Mouse (Mus musculus): ENCODE results near the gene Nfix. TPM values are rescaled to one million over a fixed set of nuclear protein-coding genes. Genes with fewer than 3 reads are reported as not detected.

Gene Nfix
- total RNA-seq, 1 experiment, result 0.89 TPM

- Histone ChIP-seq H3K4me1 (ENCODE audit: control insufficient read depth in 2 of 2, insufficient read depth in 2 of 2, low read length in 2 of 2, poor library complexity in 1 of 2) (peaks cover 2 to 5% of the 10 kb centered on the region in 2 experiments; a peak in 1 of 4 replicates), H3K9me3 (ENCODE audit: control insufficient read depth, insufficient read depth, low read depth, low read length) (no peaks in the 10 kb centered on the region), H3K36me3 (ENCODE audit: control insufficient read depth, insufficient read depth, low read length, poor library complexity, severe bottlenecking) (peaks cover 53% of the 10 kb centered on the region), H3K9ac (ENCODE audit: insufficient read depth, low read depth, low read length, poor library complexity, severe bottlenecking) (no peak overlapping the region), H3K27ac (ENCODE audit: insufficient read depth, low read depth, low read length, poor library complexity, severe bottlenecking) (no peak overlapping the region), H3K4me3 (ENCODE audit: insufficient read depth in 1 of 2, low read depth in 1 of 2, low read length in 2 of 2, poor library complexity in 1 of 2, severe bottlenecking in 1 of 2) (no peak overlapping the region)
- DNase-seq (ENCODE audit: low read depth, low spot score), result no peak
- in situ Hi-C loops (cut with MboI; ENCODE audit: low sequenced_read_pairs in 2 of 2, unreplicated experiment in 2 of 2), result loop anchor here in 1 of 2 experiments (5.0 kb wide), 1 partner anchor 122 kb away; no protein-coding TSS in a partner anchor
- no peak for TF ChIP-seq ZNF384 (IDR thresholded peaks at IDR 0.05; ENCODE audit: low read depth, low read length)
- no peak for TF ChIP-seq MAFK (IDR thresholded peaks at IDR 0.05; ENCODE audit: insufficient read depth, low read depth, low read length)
- TF ChIP-seq ZC3H11A (IDR thresholded peaks at IDR 0.05; ENCODE audit: borderline replicate concordance, low read depth, low read length), result no peak
- TF ChIP-seq CHD2 (IDR thresholded peaks at IDR 0.05; ENCODE audit: low read depth, low read length), result no peak
- no peak for TF ChIP-seq HCFC1 (IDR thresholded peaks at IDR 0.05; ENCODE audit: borderline replicate concordance, insufficient read depth, low read length)
Observed at GRCm38 (mm10) chr8:84695140-84695539, 105.0 kb downstream of the Nfix start.

- no peak overlapping the region for H3K9ac ChIP-seq (ENCODE audit: insufficient read depth, low read depth, low read length, poor library complexity, severe bottlenecking)
- peaks cover 39% of the 10 kb centered on the region for H3K36me3 ChIP-seq (ENCODE audit: control insufficient read depth, insufficient read depth, low read length, poor library complexity, severe bottlenecking)
- H3K4me1 ChIP-seq (ENCODE audit: control insufficient read depth in 2 of 2, insufficient read depth in 2 of 2, low read length in 2 of 2, poor library complexity in 1 of 2), result peaks cover 1 to 5% of the 10 kb centered on the region in 2 experiments; a peak in 3 of 4 replicates
- no peak overlapping the region for H3K4me3 ChIP-seq (ENCODE audit: insufficient read depth in 1 of 2, low read depth in 1 of 2, low read length in 2 of 2, poor library complexity in 1 of 2, severe bottlenecking in 1 of 2)
- no peaks in the 10 kb centered on the region for H3K9me3 ChIP-seq (ENCODE audit: control insufficient read depth, insufficient read depth, low read depth, low read length)
- in situ Hi-C loops (cut with MboI; ENCODE audit: low sequenced_read_pairs in 2 of 2, unreplicated experiment in 2 of 2), result no loop called here
- H3K27ac ChIP-seq (ENCODE audit: insufficient read depth, low read depth, low read length, poor library complexity, severe bottlenecking), result no peak overlapping the region
- TF ChIP-seq HCFC1 (IDR thresholded peaks at IDR 0.05; ENCODE audit: borderline replicate concordance, insufficient read depth, low read length) (no peak), MAFK (IDR thresholded peaks at IDR 0.05; ENCODE audit: insufficient read depth, low read depth, low read length) (no peak), CHD2 (IDR thresholded peaks at IDR 0.05; ENCODE audit: low read depth, low read length) (no peak), ZNF384 (IDR thresholded peaks at IDR 0.05; ENCODE audit: low read depth, low read length) (no peak), ZC3H11A (IDR thresholded peaks at IDR 0.05; ENCODE audit: borderline replicate concordance, low read depth, low read length) (no peak)
- DNase-seq (ENCODE audit: low read depth, low spot score), result no peak
Observed at GRCm38 (mm10) chr8:84693332-84693731, 106.8 kb downstream of the Nfix start.

- peak; percentile 51; the same call in 1 of the 2 replicates for TF ChIP-seq CHD2 (IDR thresholded peaks at IDR 0.05; ENCODE audit: low read depth, low read length)
- no peak for TF ChIP-seq ZC3H11A (IDR thresholded peaks at IDR 0.05; ENCODE audit: borderline replicate concordance, low read depth, low read length)
- peak; percentile 88 for TF ChIP-seq HCFC1 (IDR thresholded peaks at IDR 0.05; ENCODE audit: borderline replicate concordance, insufficient read depth, low read length)
- DNase-seq (ENCODE audit: low read depth, low spot score), result no peak
- in situ Hi-C loops (cut with MboI; ENCODE audit: low sequenced_read_pairs in 2 of 2, unreplicated experiment in 2 of 2), result no loop called here
- Histone ChIP-seq H3K9me3 (ENCODE audit: control insufficient read depth, insufficient read depth, low read depth, low read length) (no peaks in the 10 kb centered on the region), H3K4me3 (ENCODE audit: insufficient read depth in 1 of 2, low read depth in 1 of 2, low read length in 2 of 2, poor library complexity in 1 of 2, severe bottlenecking in 1 of 2) (peak overlapping the region; percentile 81 to 97), H3K4me1 (ENCODE audit: control insufficient read depth in 2 of 2, insufficient read depth in 2 of 2, low read length in 2 of 2, poor library complexity in 1 of 2) (peaks cover 6 to 15% of the 10 kb centered on the region in 2 experiments; a peak in 3 of 4 replicates), H3K9ac (ENCODE audit: insufficient read depth, low read depth, low read length, poor library complexity, severe bottlenecking) (peak overlapping the region; percentile 96), H3K36me3 (ENCODE audit: control insufficient read depth, insufficient read depth, low read length, poor library complexity, severe bottlenecking) (peaks cover 26% of the 10 kb centered on the region), H3K27ac (ENCODE audit: insufficient read depth, low read depth, low read length, poor library complexity, severe bottlenecking) (peak overlapping the region; percentile 69; the same call in 1 of the 2 replicates)
Observed at GRCm38 (mm10) chr8:84689091-84689915, 110.8 kb downstream of the Nfix start.

- H3K4me3 ChIP-seq (ENCODE audit: insufficient read depth in 1 of 2, low read depth in 1 of 2, low read length in 2 of 2, poor library complexity in 1 of 2, severe bottlenecking in 1 of 2), result peak within 1 kb of the TSS; percentile 83 to 100
- H3K27ac ChIP-seq (ENCODE audit: insufficient read depth, low read depth, low read length, poor library complexity, severe bottlenecking), result peak within 1 kb of the TSS; percentile 99
- DNase-seq (ENCODE audit: low read depth, low spot score), result no peak
- H3K36me3 ChIP-seq (ENCODE audit: control insufficient read depth, insufficient read depth, low read length, poor library complexity, severe bottlenecking), result peaks cover 23% of the 10 kb centered on the region
- H3K9me3 ChIP-seq (ENCODE audit: control insufficient read depth, insufficient read depth, low read depth, low read length), result no peaks in the 10 kb centered on the region
- no peak for TF ChIP-seq ZNF384 (IDR thresholded peaks at IDR 0.05; ENCODE audit: low read depth, low read length)
- TF ChIP-seq HCFC1 (IDR thresholded peaks at IDR 0.05; ENCODE audit: borderline replicate concordance, insufficient read depth, low read length), result peak; percentile 76
- peak within 1 kb of the TSS; percentile 95 for H3K9ac ChIP-seq (ENCODE audit: insufficient read depth, low read depth, low read length, poor library complexity, severe bottlenecking)
- H3K4me1 ChIP-seq (ENCODE audit: control insufficient read depth in 2 of 2, insufficient read depth in 2 of 2, low read length in 2 of 2, poor library complexity in 1 of 2), result peaks cover 9 to 18% of the 10 kb centered on the region in 2 experiments; a peak in 3 of 4 replicates
- in situ Hi-C loops (cut with MboI; ENCODE audit: low sequenced_read_pairs in 2 of 2, unreplicated experiment in 2 of 2), result no loop called here
Observed at GRCm38 (mm10) chr8:84687705-84688100, 112.4 kb downstream of the Nfix start, which contains the start of gene Nacc1. Gene Nacc1, minus strand, starts transcription at chr8:84687862.

Measured in ES-E14 (cell line).